Mouse (Mus musculus): ENCODE results near the gene Kctd13.
A peak's percentile ranks its signal among the peaks of the same experiment; 100 is the strongest.

Kctd13 gene

GRCm38 (mm10) chr7:126984667-126985444 is 56.2 kb downstream of the Kctd13 start:
- no peak for DNase-seq

- DNase-seq = peak; percentile 79
Measured at GRCm38 (mm10) chr7:126986319-126986718, 57.6 kb downstream of the Kctd13 start.

- no peak for DNase-seq
Measured at GRCm38 (mm10) chr7:126988816-126989215, 60.1 kb downstream of the Kctd13 start.
